Mouse (Mus musculus) intestine, embryonic 15.5 days (tissue): ENCODE measurements at regions not wholly inside any gene's neighbourhood (a gene's known extent, or its start where the extent isn't known, plus 50 kb on each side); places are given as distances from the start of the nearest gene placed in this dataset.

Source experiments
- ATAC-seq: fragments of 200-750 bp; cut with Nextera tagmentation; 2 replicates; pipeline ENCODE4 v1.8.0; 2017; ENCODE audit warnings: moderate TSS enrichment, moderate library complexity
- H3K27ac ChIP-seq: fragments of 300-500 bp; sonication (generic); 2 replicates; pipeline ENCODE4 v1.5.1; 2015; ENCODE audit warnings: mild to moderate bottlenecking, inconsistent platforms
- H3K27me3 ChIP-seq: fragments of 300-500 bp; sonication (generic); replicated peaks from 2 replicates; pipeline ENCODE4 v1.6.1; 2015; ENCODE audit warnings: inconsistent platforms
- H3K36me3 ChIP-seq: fragments of 300-500 bp; sonication (generic); 2 replicates; pipeline ENCODE4 v1.6.1; 2015; ENCODE audit warnings: inconsistent platforms
- H3K4me1 ChIP-seq: fragments of 300-500 bp; sonication (generic); replicated peaks from 2 replicates; pipeline ENCODE4 v1.6.1; 2015; ENCODE audit warnings: inconsistent platforms
- H3K4me2 ChIP-seq: fragments of 300-500 bp; sonication (generic); replicated peaks from 2 replicates; pipeline ENCODE4 v1.6.1; 2015; ENCODE audit warnings: mild to moderate bottlenecking, inconsistent platforms
- H3K4me3 ChIP-seq: fragments of 300-500 bp; sonication (generic); replicated peaks from 2 replicates; pipeline ENCODE4 v1.5.1; 2015; ENCODE audit warnings: inconsistent platforms
- H3K9ac ChIP-seq: fragments of 300-500 bp; sonication (generic); 2 replicates; pipeline ENCODE4 v1.6.1; 2015; ENCODE audit warnings: inconsistent platforms
- H3K9me3 ChIP-seq: fragments of 300-500 bp; sonication (generic); 2 replicates; pipeline ENCODE4 v1.6.1; 2016; ENCODE audit warnings: inconsistent platforms
- WGBS: fragments of 180-500 bp; shearing (Covaris S2); methylation state at CpG from one replicate; pipeline ENCODE4 v1.1.7; 2015; 5-methylcytosine and 5-hydroxymethylcytosine counted together

GRCm38 (mm10) chr8:41472233-41472632 lies 55.4 kb upstream of the Frg1 start:
- H3K4me1 ChIP-seq = no peaks in the 10 kb centered on the region
- no peak overlapping the region for H3K4me3 ChIP-seq
- no peak overlapping the region for H3K9ac ChIP-seq
- no peak overlapping the region for H3K27ac ChIP-seq
- H3K9me3 ChIP-seq = no peaks in the 10 kb centered on the region
- WGBS = 99% methylated on average over 3 of the region's 3 CpGs
- H3K27me3 ChIP-seq = no peaks in the 10 kb centered on the region
- H3K36me3 ChIP-seq = no peaks in the 10 kb centered on the region
- ATAC-seq = no peak
- no peak overlapping the region for H3K4me2 ChIP-seq
